Mouse (Mus musculus) urinary bladder, adult 18-20 months (tissue): ENCODE measurements around the gene H2al1m.
A peak's percentile ranks its signal among the peaks of the same experiment; 100 is the strongest.
"Not testable (repeated sequence)": the region's sequence is repeated elsewhere in the genome, so short reads cannot be mapped to it uniquely, and the experiment has no call there.

Experiments used
- DNase-seq, 2 experiments: peaks; one replicate each; pipeline ENCODE4 v3.0.0; 2022; ENCODE audit warnings: low spot score in 2 of 2, mixed read lengths in 2 of 2

The H2al1m gene

DNA sequence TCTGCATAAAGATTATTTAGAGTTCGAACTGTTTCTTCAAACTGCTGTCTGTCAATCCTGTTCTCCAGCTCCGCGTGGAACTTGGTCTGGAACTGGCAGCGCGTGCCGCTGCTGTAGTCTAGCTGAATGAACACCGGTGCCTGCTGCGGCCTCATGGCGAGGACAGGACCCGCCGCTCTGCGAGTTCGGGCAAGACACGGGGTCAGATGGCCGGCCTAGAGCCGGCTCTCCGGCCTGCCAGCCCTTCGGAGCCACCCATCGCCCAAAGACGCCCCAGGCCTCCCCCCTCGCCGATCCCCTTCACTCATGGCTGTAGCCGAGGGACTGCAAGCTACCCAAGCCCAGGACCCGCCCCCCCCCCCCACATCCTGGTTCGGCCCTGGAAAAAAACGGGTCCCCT, 44.4 kb downstream of the H2al1m start:
- not testable (repeated sequence) for DNase-seq

DNA sequence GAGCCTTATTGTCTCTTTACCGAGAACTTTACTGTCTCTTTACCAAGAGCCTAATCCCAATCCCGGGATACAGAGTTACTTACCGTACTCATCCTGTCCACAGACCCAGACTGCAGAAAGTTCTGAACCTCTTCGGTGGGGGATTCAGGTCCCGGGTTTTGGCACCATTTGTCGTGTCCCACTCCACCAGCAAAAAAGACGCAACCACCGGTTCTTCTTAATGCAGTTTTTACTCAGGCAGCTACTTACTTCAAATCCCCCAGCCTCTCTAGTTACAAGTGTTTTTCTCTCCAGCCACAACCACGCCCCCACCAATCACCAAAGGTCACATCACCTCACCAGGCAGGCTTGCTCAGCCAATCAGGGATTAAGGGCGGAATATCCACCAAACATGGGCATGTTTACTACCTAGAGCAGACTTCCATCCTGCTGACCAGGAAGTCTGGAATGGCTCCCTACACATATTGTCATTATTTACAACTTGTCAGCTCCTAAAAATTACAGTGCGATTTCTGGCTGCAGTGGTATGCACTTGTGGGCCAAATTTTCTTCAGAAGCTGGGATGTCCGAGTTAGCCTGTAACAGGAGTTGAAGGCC, 48.9 kb downstream of the H2al1m start:
- not testable (repeated sequence) for DNase-seq

DNA sequence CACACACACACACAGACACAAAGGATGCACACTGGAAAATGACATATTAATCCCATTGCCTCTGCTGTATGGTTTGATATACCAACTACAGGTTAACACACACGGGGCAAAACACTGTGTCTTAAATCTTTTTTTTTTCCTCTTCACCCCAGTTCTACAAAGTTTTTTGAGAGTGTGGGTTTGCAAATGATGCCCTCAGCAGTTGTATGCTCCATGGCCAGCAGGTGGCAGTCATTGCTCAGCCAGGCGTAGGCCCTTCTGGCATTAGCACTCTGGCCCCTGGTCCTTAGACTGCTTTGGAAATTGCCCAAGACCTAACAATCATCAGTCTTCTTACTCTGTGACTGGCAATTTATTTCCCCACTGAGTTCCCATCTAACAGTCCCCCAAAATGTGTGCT, 49.5 kb downstream of the H2al1m start:
- DNase-seq = peak in 1 of 2 experiments; percentile 41
